Mouse (Mus musculus): ENCODE results near the gene Tspan9.

- peak; percentile 86 for TF ChIP-seq CTCF (IDR thresholded peaks at IDR 0.05; ENCODE audit: low read depth)
- no peak for TF ChIP-seq EP300 (IDR thresholded peaks at IDR 0.05; ENCODE audit: low read depth)
Observed at GRCm38 (mm10) chr6:128090985-128091832, 52.2 kb downstream of the Tspan9 start.
